Mouse (Mus musculus): Measurements from ENCODE around the gene Thumpd3. TPM values are rescaled to one million over a fixed set of nuclear protein-coding genes. Genes with fewer than 3 reads are reported as not detected.

Thumpd3 gene
- total RNA-seq, 2 experiments from 2014 or later = 11.5 to 16.0 TPM

Other genes with a start within 250 kb of the Thumpd3 start
- 1 to 10 TPM; 1.2 to 1.3 TPM for gene Srgap3, start 99.0 kb upstream of the Thumpd3 start, total RNA-seq (2021)
- 10 to 100 TPM; 20.4 to 25.6 TPM for gene Setd5, start 31.1 kb downstream of the Thumpd3 start, total RNA-seq (2021)
- under 1 TPM; 0.22 to 0.48 TPM for gene Lhfpl4, start 149.2 kb downstream of the Thumpd3 start, total RNA-seq (2021)
- gene Mtmr14, start 191.6 kb downstream of the Thumpd3 start, total RNA-seq (2021) = 10 to 100 TPM; 13.4 to 15.2 TPM
- gene Cpne9, start 236.1 kb downstream of the Thumpd3 start, total RNA-seq (2021) = not detected

Measured in gastrocnemius, postnatal 36 days (tissue).